Mouse (Mus musculus) CD8-positive naive resting alpha-beta T cell, adult 2 months (primary cell): ENCODE data around the gene Spcs3.
"Not testable (repeated sequence)": the region's sequence is repeated elsewhere in the genome, so short reads cannot be mapped to it uniquely, and the experiment has no call there.

ENCODE experiments used
- DNase-seq, 2 experiments: peaks; one replicate each; pipeline ENCODE4 v3.0.0; 2022; ENCODE audit warnings: low read depth in 2 of 2, low spot score in 2 of 2

The Spcs3 gene

GRCm38 (mm10) chr8:54529382-54530296 lies at the start of gene Spcs3, which contains the start of gene Asb5:
Gene Spcs3, minus strand, starts transcription at chr8:54529998.
Gene Asb5, plus strand, starts transcription at chr8:54529580.
- peak; percentile 89 to 91 for DNase-seq

- no peak for DNase-seq
Measured at GRCm38 (mm10) chr8:54570618-54571609, 41.1 kb upstream of the Spcs3 start.

GRCm38 (mm10) chr8:54567168-54567567 lies 37.4 kb upstream of the Spcs3 start:
- DNase-seq: no peak

GRCm38 (mm10) chr8:54565603-54566260 lies 35.9 kb upstream of the Spcs3 start:
- DNase-seq: no peak

GRCm38 (mm10) chr8:54565181-54565580 lies 35.4 kb upstream of the Spcs3 start:
- no peak for DNase-seq

GRCm38 (mm10) chr8:54562137-54562536 lies 32.3 kb upstream of the Spcs3 start:
- DNase-seq: no peak

- no peak for DNase-seq
Measured at GRCm38 (mm10) chr8:54554921-54555320, 25.1 kb upstream of the Spcs3 start.

- DNase-seq: no peak
Measured at GRCm38 (mm10) chr8:54550026-54550574, 20.3 kb upstream of the Spcs3 start.

- no peak for DNase-seq
Measured at GRCm38 (mm10) chr8:54548383-54548782, 18.6 kb upstream of the Spcs3 start.

- DNase-seq: no peak
Measured at GRCm38 (mm10) chr8:54541331-54541730, 11.5 kb upstream of the Spcs3 start.

- DNase-seq: no peak
Measured at GRCm38 (mm10) chr8:54537285-54537684, 7.5 kb upstream of the Spcs3 start.

- no peak for DNase-seq
Measured at GRCm38 (mm10) chr8:54535172-54535571, 5.4 kb upstream of the Spcs3 start.

- no peak for DNase-seq
Measured at GRCm38 (mm10) chr8:54528571-54528970, 1.2 kb downstream of the Spcs3 start.

- DNase-seq: no peak
Measured at GRCm38 (mm10) chr8:54526700-54527099, 3.1 kb downstream of the Spcs3 start.

GRCm38 (mm10) chr8:54525606-54526005 lies 4.2 kb downstream of the Spcs3 start:
- no peak for DNase-seq

GRCm38 (mm10) chr8:54520516-54520915 lies 9.3 kb downstream of the Spcs3 start:
- no peak for DNase-seq

- no peak for DNase-seq
Measured at GRCm38 (mm10) chr8:54518756-54519460, 10.9 kb downstream of the Spcs3 start.

GRCm38 (mm10) chr8:54512200-54512599 lies 17.6 kb downstream of the Spcs3 start:
- not testable (repeated sequence) for DNase-seq

GRCm38 (mm10) chr8:54511791-54512190 lies 18.0 kb downstream of the Spcs3 start:
- no peak for DNase-seq

GRCm38 (mm10) chr8:54509221-54509721 lies 20.5 kb downstream of the Spcs3 start:
- DNase-seq: no peak
